Mouse (Mus musculus): ENCODE results near the gene Pcsk5.
A peak's percentile ranks its signal among the peaks of the same experiment; 100 is the strongest.
"Not testable (repeated sequence)": the region's sequence is repeated elsewhere in the genome, so short reads cannot be mapped to it uniquely, and the experiment has no call there.

The Pcsk5 gene

DNA sequence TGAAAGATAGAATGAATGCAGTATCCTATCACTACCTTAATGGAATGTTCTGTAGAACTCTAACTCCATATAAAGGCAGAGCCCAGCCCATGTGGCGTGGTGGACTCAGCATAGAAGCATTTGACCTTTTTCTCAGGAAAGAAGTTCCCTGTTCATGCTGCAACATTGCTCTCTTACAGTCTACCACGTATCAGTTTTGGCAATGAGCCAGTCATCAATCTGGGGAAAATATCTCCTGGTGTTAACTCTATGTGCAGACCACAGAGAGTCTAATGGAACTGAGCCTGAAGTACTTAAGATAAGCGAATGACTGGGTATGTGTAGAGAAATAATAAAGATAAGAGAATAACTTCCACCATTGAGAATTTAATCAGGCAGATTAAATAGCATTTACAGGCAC, 270.2 kb downstream of the Pcsk5 start:
- no peak for DNase-seq

DNA sequence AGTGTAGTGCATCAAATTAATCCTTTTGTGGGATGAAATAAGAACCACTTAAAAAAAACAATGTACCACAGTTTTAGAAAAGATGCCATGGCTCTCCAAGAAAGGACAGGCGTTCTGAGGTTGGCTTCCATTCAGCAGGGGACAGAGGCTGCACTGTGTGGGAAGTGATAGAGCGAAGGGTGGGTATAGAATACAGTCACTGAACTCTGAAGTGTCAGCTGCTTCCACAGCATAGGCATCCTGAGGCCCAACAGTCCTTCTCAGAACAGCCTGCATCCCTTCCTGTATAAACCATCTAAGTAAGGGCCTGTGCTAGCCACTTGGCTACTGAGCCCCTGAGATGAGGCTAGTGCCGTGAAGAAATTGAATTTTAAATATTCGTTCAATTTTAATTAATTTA, 271.3 kb downstream of the Pcsk5 start:
- no peak for DNase-seq

DNA sequence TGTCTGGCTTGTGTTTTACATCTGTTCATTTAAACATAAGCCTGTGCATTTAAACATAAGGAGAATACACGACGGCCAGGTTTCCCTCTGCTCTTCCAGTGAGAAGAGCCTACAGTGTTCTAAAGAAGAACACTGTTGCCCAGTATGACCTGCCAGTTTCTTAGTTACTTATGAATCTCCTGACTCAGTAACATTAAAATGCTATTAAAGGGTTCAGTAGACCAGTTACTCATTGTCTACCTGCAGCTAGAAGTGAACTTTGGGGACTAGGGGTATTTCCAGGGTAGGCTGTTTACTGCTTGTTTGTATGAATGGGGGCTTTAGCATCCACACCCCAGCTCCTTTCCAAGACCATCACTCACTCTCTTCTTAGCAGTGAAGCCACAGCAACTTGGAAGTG, 278.7 kb downstream of the Pcsk5 start:
- DNase-seq, result no peak

DNA sequence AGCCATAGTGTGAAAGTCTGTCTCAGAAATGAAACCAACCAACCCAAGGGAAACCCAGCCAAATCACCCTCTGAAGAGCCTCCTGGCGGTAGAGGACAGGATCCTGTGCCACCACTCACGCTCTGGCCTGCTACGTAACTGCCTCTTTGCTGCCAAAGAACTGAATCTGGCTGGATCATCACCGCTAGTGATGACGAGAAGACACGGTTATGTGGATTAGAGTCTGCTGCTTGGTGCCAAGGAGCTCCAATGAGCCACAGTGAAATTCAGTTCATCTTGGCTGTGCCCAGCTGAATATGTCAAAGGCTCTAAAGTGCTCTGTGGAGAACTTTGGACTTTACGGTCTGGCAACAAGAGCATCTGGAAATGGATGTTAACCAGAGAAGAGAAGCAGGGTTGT, 282.3 kb downstream of the Pcsk5 start:
- DNase-seq, result no peak

DNA sequence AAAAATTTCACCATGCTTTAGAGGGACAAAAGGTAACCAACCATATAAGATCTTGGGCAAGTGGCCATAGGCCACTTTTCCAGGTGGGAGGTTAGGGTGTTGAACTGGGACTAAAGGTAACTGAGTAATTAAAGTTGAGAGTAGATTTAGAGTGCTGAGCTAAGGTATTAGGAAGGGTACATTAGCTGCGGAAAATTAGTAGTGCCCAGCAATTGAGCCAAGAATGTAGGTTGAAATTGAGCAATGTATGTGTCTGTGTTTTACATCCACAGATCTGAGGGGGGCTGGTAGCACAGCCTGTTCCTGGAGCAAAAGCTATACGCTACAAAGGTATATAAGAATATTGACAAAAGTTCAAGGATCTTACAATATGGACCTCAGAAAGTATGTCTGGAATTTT, 282.9 kb downstream of the Pcsk5 start:
- no peak for DNase-seq

DNA sequence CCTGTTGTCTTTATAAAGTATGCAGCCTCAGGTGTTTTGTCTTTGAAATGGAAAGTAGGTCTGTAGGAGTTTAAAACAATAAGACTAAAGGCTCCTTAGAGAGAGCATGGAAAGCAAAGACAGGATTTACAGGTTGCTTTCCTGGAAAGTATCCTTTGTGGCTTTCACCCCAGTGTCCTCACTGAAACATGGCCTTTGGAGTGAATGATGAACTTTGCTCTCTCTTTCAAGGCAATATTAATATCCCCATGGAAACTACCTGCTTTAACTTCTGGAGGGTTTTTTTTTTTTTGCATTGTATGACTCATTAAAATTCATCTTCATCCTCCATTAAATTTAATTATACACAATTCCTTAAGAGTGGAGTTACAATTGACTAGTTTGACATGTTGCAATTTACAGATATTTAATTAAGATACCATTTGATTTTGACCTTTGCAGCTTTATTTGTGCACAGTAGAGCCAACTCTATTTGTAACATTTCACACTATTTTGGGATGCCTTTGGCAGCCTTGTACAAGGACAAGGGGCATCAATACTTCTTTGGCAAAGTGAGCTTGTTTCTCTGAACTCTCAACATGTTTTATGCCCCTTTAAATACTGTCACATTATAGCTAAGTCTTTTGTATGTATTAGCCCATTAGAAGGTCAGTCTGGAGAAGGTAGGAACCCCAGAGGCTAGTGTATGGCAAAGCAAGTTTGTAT, 283.9 kb downstream of the Pcsk5 start:
- no peak for DNase-seq

DNA sequence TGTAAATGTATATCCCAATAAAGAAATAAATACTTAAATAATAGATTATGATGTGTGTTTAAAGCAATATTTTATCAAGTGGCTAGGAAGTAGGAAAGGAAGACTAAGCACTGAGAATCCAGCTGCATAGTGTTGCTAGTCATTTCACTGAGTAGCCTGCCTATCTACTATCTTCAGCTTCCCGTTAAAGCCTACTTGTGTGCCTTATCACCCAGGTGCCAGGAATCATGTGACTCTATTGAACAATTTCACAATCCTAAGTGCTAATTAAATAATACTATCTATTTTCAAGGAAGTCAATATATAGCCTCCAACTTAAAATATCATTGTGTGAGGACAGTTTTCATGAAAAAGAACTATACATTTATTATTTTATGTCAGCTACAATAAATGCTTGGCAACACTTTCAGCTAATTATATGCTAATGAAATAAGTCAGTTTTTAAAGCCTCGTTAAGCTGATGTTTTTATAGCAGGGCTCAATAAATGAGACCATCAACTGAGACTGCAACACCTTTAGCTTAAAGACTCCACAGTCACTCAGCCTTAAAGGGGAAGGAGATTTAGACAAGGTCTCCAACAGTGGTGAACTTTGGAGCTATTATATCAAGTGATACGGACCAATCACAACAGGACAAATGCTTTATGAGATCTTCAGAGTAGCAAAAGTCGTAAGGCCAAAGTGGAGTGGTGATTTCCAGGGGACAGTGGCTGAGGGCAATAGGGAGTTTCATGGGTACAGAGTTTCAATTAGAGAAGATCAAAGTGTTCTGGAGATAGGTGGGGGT, 308.5 kb downstream of the Pcsk5 start:
- no peak for DNase-seq

DNA sequence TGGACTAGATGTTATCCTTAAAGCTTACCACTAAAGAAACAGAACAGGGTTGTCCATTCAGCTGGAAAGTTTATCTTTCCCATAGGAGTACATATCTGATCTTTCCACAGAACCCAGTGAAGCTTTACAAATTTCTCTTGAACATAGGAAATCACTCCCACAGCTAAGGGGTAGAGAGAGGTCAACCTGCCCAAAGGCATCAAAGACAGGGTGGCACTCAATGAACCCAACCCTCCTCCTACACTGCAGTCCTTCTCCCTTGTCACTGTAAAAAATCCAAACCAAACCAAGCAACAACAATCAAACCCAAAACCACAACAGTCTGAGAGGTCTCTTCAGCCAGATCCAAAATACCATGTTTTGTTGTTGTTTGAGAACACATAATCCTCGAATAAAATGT, 311.9 kb downstream of the Pcsk5 start:
- no peak for DNase-seq

DNA sequence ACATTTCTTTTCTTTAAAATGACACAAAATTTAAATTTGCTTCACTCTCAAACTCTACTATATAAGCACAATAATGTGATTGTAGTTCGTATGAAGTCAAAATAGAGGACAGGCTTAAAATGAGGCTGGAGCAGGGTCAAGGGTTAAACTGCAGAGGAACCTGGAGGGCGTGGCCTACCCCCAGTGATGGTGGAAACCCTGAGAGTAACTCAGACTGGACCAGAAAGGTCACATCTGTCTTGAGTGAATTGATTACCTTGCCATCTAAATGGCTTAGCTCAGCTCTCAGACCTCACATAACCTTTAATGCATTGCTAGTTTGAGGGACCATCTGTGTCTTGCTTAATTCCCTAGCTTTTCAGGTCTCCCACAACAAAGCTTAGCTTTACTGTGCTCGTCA, 323.0 kb downstream of the Pcsk5 start:
- no peak for DNase-seq

DNA sequence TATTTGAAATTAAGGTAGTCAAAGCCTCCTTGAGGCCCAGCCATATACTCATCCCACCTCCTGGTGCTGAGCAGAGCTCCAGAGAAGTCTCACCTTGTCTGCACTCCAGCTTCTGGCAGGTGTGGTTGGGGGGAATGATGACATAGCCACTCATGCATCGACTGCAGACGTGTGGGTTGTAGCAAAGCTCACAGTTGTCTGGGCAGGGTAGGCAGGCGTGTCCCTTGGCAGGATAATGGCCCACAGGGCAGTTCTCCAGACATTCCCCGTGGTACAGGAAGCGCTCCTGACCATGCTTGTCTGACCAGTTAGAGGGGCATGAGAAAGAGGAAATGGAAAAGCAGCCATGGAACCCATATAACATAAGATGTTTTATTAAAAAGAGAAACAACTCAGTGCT, 326.1 kb downstream of the Pcsk5 start:
- no peak for DNase-seq

DNA sequence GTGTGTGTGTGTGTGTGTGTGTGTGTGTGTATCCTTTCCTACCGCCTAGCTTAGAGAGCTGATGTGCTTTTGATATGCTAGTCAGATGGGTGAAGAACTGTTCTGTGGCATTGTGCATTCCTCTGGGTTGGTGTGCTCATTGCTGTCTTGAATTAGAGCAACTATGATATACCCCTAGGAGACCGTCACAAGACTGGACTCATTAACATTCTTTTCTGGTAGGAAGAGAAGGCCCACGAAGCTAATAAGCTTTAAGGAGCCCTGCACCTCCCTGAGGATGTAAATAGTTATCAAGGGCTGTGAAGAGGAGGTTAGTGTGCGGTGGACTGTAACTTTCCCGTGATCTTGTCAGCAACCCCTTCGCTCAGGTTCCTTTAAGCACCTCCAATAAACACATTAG, 333.2 kb downstream of the Pcsk5 start:
- no peak for DNase-seq

DNA sequence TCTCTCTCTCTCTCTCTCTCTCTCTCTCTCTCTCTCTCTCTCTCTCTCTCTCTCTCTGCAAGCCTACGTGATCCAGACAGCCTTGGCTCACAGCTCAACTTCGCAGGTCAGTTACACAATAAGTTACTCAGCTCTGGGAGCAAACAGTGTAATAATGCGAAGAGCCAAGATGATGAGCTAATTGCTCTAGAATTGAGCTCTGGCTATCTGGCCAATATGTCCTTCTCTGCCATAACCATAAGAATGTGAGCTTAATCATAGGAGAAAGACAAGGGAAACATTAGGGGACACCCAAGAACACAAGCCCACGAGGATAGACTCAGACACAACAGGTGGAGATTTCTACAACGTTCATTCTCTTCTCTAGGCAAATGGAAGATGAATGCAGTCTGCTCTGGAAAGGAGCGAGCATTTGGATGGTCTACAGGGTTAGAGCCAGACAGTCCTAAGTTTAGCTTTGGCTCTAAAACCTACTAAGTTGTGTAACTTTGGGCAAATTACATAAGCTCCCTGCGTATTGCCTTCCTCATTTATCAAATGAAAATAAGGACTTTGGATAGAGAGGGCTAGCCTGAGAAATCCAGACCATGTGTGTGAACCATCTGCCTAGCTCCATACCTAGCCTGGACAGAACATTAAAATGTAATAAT, 338.7 kb downstream of the Pcsk5 start:
- no peak for DNase-seq

DNA sequence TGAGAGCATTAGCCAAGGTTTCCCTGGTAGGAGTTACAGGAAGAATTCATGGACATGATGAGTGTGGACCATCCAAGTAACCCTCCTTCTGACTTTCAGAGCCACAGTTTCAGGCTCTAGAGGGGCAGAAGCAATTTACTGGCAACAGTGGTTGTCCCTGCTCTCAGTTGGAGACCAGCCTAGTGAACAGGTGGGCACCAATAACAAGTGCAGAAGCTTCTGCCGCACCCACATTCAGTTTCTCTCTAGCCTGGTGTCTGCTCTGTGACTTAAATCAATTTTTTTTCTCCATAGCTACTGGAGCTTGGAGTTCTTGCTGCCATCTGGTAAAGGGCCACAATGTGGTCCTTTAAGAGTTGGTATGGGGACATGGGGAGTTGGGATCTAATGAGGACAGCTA, 341.3 kb downstream of the Pcsk5 start:
- no peak for DNase-seq

DNA sequence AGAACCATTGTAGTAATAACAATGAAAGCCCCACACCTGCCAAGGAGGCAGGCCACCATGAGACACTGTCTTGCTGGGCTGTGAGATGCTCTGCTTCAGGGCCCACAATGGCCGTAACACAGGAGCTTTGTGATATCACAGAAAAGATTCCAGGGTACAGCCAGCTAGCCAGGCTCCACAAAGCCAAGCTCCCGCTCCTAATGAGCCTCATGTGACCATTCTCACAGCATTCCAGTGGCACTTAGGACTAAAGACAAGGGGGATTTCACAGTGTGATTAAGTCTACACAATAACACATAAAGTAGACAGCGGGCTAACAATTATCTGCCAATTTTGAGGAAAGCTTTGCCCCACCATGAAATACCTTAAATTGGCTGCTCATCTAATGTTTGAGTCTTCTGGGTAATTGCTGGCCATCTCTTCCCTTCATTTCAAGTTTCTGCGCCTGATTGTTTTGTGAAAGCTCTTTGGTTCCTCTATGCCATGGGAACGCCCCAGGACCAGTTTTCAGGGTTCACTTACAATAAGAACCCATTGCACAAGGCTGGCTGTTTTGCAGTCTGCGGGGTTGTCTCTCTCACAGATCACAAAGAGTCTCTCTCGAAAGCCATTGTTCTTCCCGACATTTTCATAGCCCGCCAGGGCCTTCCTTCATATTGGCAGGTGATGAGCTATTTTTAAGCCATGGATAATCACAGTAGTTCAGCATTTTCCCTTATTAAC, 345.4 kb downstream of the Pcsk5 start:
- DNase-seq, result peak; percentile 88

DNA sequence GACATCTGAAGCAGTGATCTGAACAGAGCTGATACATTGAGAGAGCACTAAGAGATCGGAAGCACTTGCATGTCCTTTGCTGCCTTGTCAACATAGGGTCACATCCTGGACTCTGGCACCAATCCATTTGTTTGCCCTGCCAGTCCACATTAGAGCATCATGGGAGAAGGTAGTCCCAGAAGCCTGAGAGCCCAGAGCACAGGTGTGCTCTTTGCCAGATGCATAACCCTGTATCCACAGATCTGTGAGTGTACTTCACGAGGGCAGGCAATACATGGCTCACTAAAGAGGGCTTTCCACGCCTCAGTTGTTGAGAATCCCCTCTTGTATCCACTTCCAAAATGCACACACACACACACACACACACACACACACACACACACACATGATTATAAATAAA, 346.1 kb downstream of the Pcsk5 start:
- no peak for DNase-seq

DNA sequence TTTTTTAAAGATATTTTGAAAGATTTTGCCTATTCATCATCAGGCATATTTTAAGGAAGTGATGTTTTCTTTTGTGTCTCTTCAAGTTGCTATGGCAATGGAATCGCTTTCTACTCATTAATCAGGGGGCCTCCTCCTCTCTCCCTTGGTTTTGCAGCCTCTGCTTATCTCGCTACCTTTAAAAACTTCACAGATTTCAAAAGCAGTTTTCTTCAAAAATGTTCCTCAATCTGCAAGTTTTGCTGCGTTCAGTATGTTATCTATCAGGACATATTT, 347.6 kb downstream of the Pcsk5 start:
- DNase-seq, result no peak

DNA sequence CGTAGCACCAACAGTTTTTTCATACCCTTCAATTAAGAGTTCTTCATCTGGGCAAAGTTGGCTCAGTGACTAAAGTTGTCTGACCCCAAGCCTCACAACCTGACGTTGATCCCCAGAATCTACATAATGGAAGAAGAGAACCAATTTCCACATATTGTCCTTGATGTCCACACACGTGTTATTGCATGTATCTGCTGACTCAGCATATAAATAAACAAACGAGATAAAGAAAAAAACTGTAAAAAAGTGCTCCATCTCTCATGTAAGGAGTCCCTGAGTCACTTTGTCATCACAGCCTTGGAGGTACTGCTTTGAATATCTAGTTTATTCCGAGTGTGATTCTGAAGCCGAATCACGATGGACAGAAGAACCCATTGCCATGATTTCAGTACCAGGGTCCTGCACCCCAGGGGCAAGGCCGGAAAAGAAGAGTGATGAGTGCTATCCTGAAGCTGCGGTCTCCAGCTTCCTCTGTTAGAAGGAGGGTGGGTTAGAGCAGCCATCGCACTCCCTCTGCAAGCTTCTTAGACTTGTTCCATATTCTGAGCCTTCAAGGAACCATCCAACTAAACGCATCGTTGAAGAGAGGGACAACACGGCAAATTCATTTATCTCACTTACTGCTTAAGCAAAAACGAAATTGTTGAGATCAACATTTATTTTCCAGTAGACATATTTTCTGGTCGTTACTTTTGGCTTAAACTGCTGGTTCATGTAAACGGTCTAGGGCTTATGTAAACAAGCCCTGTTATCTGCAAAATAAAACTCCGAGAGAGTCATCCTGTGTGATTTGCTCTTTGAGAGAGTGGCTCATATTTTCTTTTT, 348.2 kb downstream of the Pcsk5 start:
- DNase-seq, result no peak

DNA sequence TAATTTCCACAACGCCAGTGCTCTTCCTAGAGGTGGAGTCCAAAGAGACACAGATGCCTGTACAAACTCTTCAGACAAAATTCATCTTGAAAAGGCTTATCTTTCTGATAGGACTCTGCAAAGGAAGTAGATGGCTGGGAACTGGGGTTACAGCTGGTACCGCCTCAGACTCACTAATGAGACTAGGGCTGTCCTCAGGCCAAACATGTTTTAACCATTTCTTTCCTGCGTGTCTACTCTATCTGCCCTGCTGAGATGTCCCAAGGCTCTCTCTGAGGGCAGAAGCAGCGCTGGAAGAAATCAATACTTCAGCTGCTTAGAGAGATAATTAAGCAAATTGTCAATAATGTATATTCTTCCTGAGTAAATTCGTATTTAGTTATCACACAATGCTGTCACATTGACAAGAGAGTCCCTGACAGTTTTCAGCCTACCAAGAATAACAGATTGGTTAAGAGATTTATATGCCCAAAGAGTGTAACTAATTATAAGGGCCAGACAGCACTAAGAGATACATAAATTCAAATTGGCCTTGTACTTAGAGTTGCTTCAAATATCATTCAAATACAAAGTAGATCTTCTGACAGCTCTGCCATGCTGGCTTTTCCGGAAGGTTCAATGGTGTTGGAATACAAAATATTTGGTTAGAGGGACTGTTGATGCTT, 355.2 kb downstream of the Pcsk5 start:
- peak; percentile 19 for DNase-seq

DNA sequence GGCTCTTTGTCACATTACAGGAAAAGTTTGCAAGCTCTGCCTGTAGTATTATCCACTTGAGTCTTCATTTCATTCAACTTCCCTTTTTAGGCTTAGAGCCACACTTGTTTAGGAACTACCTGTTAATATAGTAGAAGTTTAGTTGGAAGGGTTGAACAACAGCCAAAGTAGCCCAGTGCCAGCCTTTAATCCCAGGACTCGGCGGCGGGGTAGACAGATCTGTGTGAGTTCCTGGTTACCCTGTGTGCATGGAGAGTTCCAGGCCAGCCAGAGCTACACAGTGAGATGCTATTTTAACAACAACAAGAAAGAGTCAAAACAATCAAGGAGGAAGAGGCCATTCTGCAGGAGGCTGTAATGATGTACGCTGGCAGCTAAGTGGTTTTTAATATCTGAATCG, 358.0 kb downstream of the Pcsk5 start:
- DNase-seq, result no peak

DNA sequence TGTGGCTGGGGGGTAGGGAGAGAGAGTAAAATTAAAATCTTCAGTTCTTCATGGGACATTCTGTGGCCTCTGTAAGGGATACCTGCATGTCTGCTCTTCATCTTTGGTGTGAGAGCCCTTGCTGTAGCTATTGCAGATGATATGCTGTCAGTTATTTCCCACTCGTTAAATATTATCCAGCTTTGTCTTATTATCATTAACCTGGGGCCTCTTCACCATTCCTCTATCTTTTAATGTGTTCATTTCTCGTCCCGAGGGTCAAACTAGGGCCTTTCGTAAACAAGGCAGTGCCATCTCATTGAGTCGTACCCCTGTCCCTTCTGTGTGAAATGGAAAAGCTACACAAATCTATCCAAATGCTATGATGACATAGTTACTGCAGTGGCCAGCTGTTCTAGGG, 361.4 kb downstream of the Pcsk5 start:
- no peak for DNase-seq

DNA sequence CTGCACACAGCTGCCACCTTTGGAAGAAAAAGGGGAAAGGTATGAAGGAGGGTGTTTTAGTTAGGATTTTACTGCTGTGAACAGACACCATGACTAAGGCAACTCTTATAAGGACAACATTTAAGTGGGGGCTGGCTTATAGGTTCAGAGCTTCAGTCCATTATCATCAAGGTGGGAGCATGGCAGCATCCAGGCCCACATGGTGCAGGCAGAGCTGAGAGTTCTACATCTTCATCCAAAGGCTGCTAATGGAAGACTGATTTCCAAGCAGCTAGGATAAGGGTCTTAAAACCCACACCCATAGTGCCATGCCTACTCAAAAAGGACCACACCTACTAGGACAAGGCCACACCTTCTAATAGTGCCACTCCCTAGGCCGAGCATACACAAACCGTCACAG, 364.3 kb downstream of the Pcsk5 start:
- not testable (repeated sequence) for DNase-seq

DNA sequence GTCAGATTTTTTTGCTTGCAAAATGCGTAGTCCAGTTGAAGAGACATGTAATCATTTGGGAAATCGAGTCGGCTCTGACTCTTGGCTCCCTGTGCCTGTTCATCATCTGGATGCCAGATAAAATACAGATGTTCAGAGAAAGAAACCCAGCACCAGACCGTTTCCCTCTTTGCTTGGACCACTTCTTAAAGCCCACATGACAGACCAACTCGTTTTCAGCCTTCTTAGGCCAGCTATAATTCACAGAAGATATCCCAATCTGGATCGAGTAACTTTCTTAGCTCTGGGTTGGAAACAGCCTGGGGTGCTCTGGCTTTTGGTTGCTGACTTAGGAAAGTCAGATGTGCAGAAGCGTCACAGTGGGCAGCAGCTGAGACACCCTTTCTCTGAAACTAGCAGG, 365.6 kb downstream of the Pcsk5 start:
- no peak for DNase-seq

All from retina, postnatal 1 day (tissue).